Mouse (Mus musculus) heart, adult 2 months (tissue): ENCODE data around the gene Odf3. TPM values are rescaled to one million over a fixed set of nuclear protein-coding genes. Genes with fewer than 3 reads are reported as not detected.

Experiments
- DNase-seq, 2 experiments: peaks; one replicate each; pipeline ENCODE4 v3.0.0; 2021
- H3K27ac ChIP-seq: fragments of 200-600 bp; 2 replicates; pipeline ENCODE4 v1.8.1; 2022
- H3K27me3 ChIP-seq: fragments of 200-500 bp; 2 replicates; pipeline ENCODE4 v1.6.1; 2012; ENCODE audit warnings: mild to moderate bottlenecking, low read length, inconsistent platforms, mixed read lengths; ENCODE audit not compliant: control insufficient read depth, insufficient read depth
- H3K36me3 ChIP-seq: fragments of 200-500 bp; 2 replicates; pipeline ENCODE4 v1.6.1; 2012; ENCODE audit warnings: low read length, inconsistent platforms; ENCODE audit not compliant: control insufficient read depth, insufficient read depth
- H3K4me1 ChIP-seq: fragments of 200-500 bp; 2 replicates; pipeline ENCODE4 v1.6.1; 2011; ENCODE audit warnings: low read length; ENCODE audit not compliant: control insufficient read depth, insufficient read depth
- H3K4me3 ChIP-seq: fragments of 200-600 bp; 2 replicates; pipeline ENCODE4 v1.8.1; 2022
- H3K79me2 ChIP-seq: fragments of 200-500 bp; replicated peaks from 2 replicates; pipeline ENCODE4 v1.6.1; 2012; ENCODE audit warnings: mild to moderate bottlenecking, inconsistent platforms, low read length, moderate library complexity, mixed read lengths; ENCODE audit not compliant: control insufficient read depth, insufficient read depth
- H3K9ac ChIP-seq: fragments of 200-500 bp; 2 replicates; pipeline ENCODE4 v1.6.1; 2012; ENCODE audit warnings: low read depth, mild to moderate bottlenecking, control low read depth, inconsistent platforms, low read length, mixed read lengths
- CTCF ChIP-seq: fragments of 200-600 bp; IDR thresholded peaks from 2 replicates; pipeline ENCODE4 v1.8.1; 2022; ENCODE audit warnings: antibody characterized with exemption, mild to moderate bottlenecking, moderate library complexity
- EP300 ChIP-seq: fragments of 200-500 bp; IDR thresholded peaks from 2 replicates; pipeline ENCODE4 v1.6.1; 2011; ENCODE audit warnings: low read depth, low read length, control low read depth; ENCODE audit not compliant: insufficient read depth
- POLR2A ChIP-seq: fragments of 200-500 bp; IDR thresholded peaks from 2 replicates; pipeline ENCODE4 v1.6.1; 2011; ENCODE audit warnings: mild to moderate bottlenecking, low read depth, low read length, control low read depth; ENCODE audit not compliant: insufficient read depth
- whole genome bisulfite sequencing: fragments of 180-500 bp; shearing (Covaris S2); methylation state at CpG from one replicate; pipeline ENCODE4 v1.1.7; 2018; 5-methylcytosine and 5-hydroxymethylcytosine counted together
- intact Hi-C: fragments of 180-260 bp; cut with DNase I; formaldehyde crosslinking; loops from one replicate; pipeline ENCODE4 v1.15.1; 2025
- polyA plus RNA-seq: library from polyadenylated mRNA; depleted of rRNA; stranded (reverse); fragments of >200 nt; gene quantifications from 2 replicates; pipeline ENCODE4 v1.2.3, GENCODE M21; 2012
- total RNA-seq, 2 experiments: library from RNA; stranded (reverse); gene quantifications; 2 replicates each; pipeline ENCODE4 v1.2.3; 2021

The Odf3 gene
- total and polyA plus RNA-seq, 3 experiments, result 0.25 TPM; not detected in 2

GRCm38 (mm10) chr7:140856785-140857549, 9.4 kb downstream of the Odf3 start, which contains the start of gene Ric8a:
Ric8a (plus strand) TSS chr7:140856957.
- Histone ChIP-seq H3K27ac (peak within 1 kb of the TSS; percentile 93), H3K79me2 (no peaks in the 10 kb centered on the region; the same call in 1 of the 2 replicates), H3K27me3 (no peaks in the 10 kb centered on the region), H3K9ac (peak within 1 kb of the TSS; percentile 87), H3K4me1 (peaks cover 8% of the 10 kb centered on the region), H3K4me3 (peak within 1 kb of the TSS; percentile 93), H3K36me3 (no peaks in the 10 kb centered on the region)
- DNase-seq, result peak; percentile 95
- WGBS, result under 1% methylated on average over 50 of the region's 50 CpGs
- TF ChIP-seq EP300 (no peak), CTCF (no peak), POLR2A (peak; percentile 75)
- intact Hi-C loops, result loop anchor here (1.0 to 5.0 kb wide), 2 partner anchors 25 to 315 kb away; partner anchors contain the start of genes Rnh1 and Sirt3

- Histone ChIP-seq H3K4me1 (peaks cover 8% of the 10 kb centered on the region), H3K27me3 (no peaks in the 10 kb centered on the region), H3K79me2 (no peaks in the 10 kb centered on the region; the same call in 1 of the 2 replicates), H3K36me3 (no peaks in the 10 kb centered on the region), H3K9ac (peak within 1 kb of the TSS; percentile 87), H3K4me3 (peak within 1 kb of the TSS; percentile 93), H3K27ac (peak within 1 kb of the TSS; percentile 93)
- TF ChIP-seq EP300 (no peak), CTCF (no peak), POLR2A (no peak)
- intact Hi-C loops, result loop anchor here (1.0 to 5.0 kb wide), 2 partner anchors 24 to 314 kb away; partner anchors contain the start of genes Rnh1 and Sirt3
- no peak for DNase-seq
- WGBS, result 19% methylated on average over 40 of the region's 40 CpGs
Observed at GRCm38 (mm10) chr7:140857550-140858505, 10.2 kb downstream of the Odf3 start, which contains the start of gene Bet1l. Bet1l (minus strand) TSS chr7:140857577.

GRCm38 (mm10) chr7:140858746-140859145, 11.1 kb downstream of the Odf3 start:
- Histone ChIP-seq H3K36me3 (no peaks in the 10 kb centered on the region), H3K4me3 (no peak overlapping the region), H3K27me3 (no peaks in the 10 kb centered on the region), H3K27ac (no peak overlapping the region), H3K9ac (no peak overlapping the region), H3K4me1 (peaks cover 8% of the 10 kb centered on the region), H3K79me2 (no peaks in the 10 kb centered on the region; the same call in 1 of the 2 replicates)
- TF ChIP-seq EP300 (no peak), CTCF (no peak), POLR2A (no peak)
- intact Hi-C loops, result loop anchor here (5.0 kb wide), 1 partner anchor 314 kb away; the partner anchor contains the start of gene Rnh1
- 94% methylated on average over 8 of the region's 8 CpGs for WGBS
- DNase-seq, result no peak

- intact Hi-C loops, result loop anchor here (5.0 kb wide), 1 partner anchor 312 kb away; the partner anchor contains the start of gene Rnh1
Observed at GRCm38 (mm10) chr7:140859997-140860396, 12.4 kb downstream of the Odf3 start.

GRCm38 (mm10) chr7:140860728-140861127, 13.1 kb downstream of the Odf3 start:
- H3K27me3 ChIP-seq, result no peaks in the 10 kb centered on the region
- intact Hi-C loops, result no loop called here
- no peaks in the 10 kb centered on the region for H3K36me3 ChIP-seq
- DNase-seq, result peak in 1 of 2 experiments; percentile 14
- H3K27ac ChIP-seq, result no peak overlapping the region
- H3K4me3 ChIP-seq, result no peak overlapping the region
- no peaks in the 10 kb centered on the region; the same call in 1 of the 2 replicates for H3K79me2 ChIP-seq
- H3K4me1 ChIP-seq, result peaks cover 5% of the 10 kb centered on the region
- H3K9ac ChIP-seq, result no peak overlapping the region
- TF ChIP-seq EP300 (no peak), CTCF (no peak), POLR2A (no peak)
- 87% methylated on average over 5 of the region's 5 CpGs for WGBS

More at GRCm38 (mm10) chr7:140859997-140860396, 12.4 kb downstream of the Odf3 start:
- Histone ChIP-seq H3K79me2 (no peaks in the 10 kb centered on the region; the same call in 1 of the 2 replicates), H3K9ac (no peak overlapping the region), H3K36me3 (no peaks in the 10 kb centered on the region), H3K27me3 (no peaks in the 10 kb centered on the region), H3K27ac (no peak overlapping the region), H3K4me1 (peaks cover 7% of the 10 kb centered on the region), H3K4me3 (no peak overlapping the region)
- DNase-seq, result no peak
- no peak for TF ChIP-seq EP300
- no peak for TF ChIP-seq POLR2A
- TF ChIP-seq CTCF, result no peak
- WGBS, result 80% methylated on average over 6 of the region's 6 CpGs
